11 mouse cellular contexts compared by ENCODE assay signal in genomic region chr16:67192852-67193415, GRCm38 (mm10).
"Had no signal": no experiment of that assay in that cellular context is flagged by ENCODE, and none has a peak within 500 bp of the region (broad histone marks: within the 10 kb centered on the region; RNA-seq: fewer than 3 reads in every experiment).

No protein-coding gene starts in this region.

- H3K36me3 ChIP-seq: kidney, embryonic 15.5 days; limb, embryonic 15.5 days; liver, embryonic 12.5 days had no signal

- H3K9ac ChIP-seq: kidney, embryonic 15.5 days; limb, embryonic 15.5 days; liver, embryonic 12.5 days; lung, embryonic 14.5 days had no signal

- ATAC-seq: liver, embryonic 12.5 days had no signal

- H3K4me1 ChIP-seq: kidney, embryonic 15.5 days; limb, embryonic 15.5 days; liver, embryonic 12.5 days had no signal

- H3K27me3 ChIP-seq: kidney, embryonic 15.5 days; limb, embryonic 15.5 days; liver, embryonic 12.5 days had no signal

- H3K4me3 ChIP-seq: kidney, embryonic 15.5 days; limb, embryonic 15.5 days; liver, embryonic 12.5 days had no signal

- DNase-seq: kidney, adult 2 months; kidney, postnatal 14 days; lung, embryonic 14.5 days; lung, postnatal 10 days; lung, postnatal 4 days; right cerebral cortex, postnatal 14 days; thymus, postnatal 4 days had no signal

- H3K4me2 ChIP-seq: kidney, embryonic 15.5 days; limb, embryonic 15.5 days; liver, embryonic 12.5 days; lung, embryonic 14.5 days; midbrain, embryonic 11.5 days had no signal

- H3K27ac ChIP-seq: kidney, embryonic 15.5 days; limb, embryonic 15.5 days; liver, embryonic 12.5 days had no signal

- H3K9me3 ChIP-seq: kidney, embryonic 15.5 days; limb, embryonic 15.5 days; liver, embryonic 12.5 days had no signal
